Mouse (Mus musculus): ENCODE measurements around the gene 0610040J01Rik.

- TF ChIP-seq CTCF (IDR thresholded peaks at IDR 0.05; ENCODE audit: low read depth) (no peak), EP300 (IDR thresholded peaks at IDR 0.05; ENCODE audit: low read depth) (no peak)
Observed at GRCm38 (mm10) chr5:63872176-63872932, 60.2 kb downstream of the 0610040J01Rik start.

Data from heart, postnatal 0 days (tissue).